In genomic region chr7:131597779-131598482, GRCm38 (mm10) we compare ENCODE assay signal across 12 mouse cellular contexts. TPM values are rescaled to one million over a fixed set of nuclear protein-coding genes. Genes with fewer than 3 reads are reported as not detected.
DNase-seq lines count a peak whose midpoint lies in the region; ATAC-seq and TF ChIP-seq lines count a peak whose summit lies in the region.
"Had no signal": no experiment of that assay in that cellular context is flagged by ENCODE, and none has a peak within 500 bp of the region (broad histone marks: within the 10 kb centered on the region; RNA-seq: fewer than 3 reads in every experiment).

No protein-coding gene starts in this region.

- TF ChIP-seq CTCF in liver, postnatal 0 days (IDR thresholded peaks at IDR 0.05; ENCODE audit: low read depth) = no peak

- no peak overlapping the region for H3K9ac ChIP-seq in kidney, embryonic 15.5 days
- H3K9ac ChIP-seq in forebrain, embryonic 16.5 days (replicated peaks; ENCODE audit: low read depth, low read length) = peak overlapping the region; percentile 16
- H3K9ac ChIP-seq in midbrain, embryonic 14.5 days (replicated peaks; ENCODE audit: low read length) = peak overlapping the region; percentile 27; the same call in 1 of the 2 replicates
- no peak overlapping the region for H3K9ac ChIP-seq in liver, postnatal 0 days (replicated peaks)

- 0 out of 2 replicates have a peak, but pooled peaks have one; percentile 25 for ATAC-seq in kidney, embryonic 15.5 days (replicated peaks; ENCODE audit: low FRiP score)
- ATAC-seq in forebrain, embryonic 16.5 days = peak; percentile 63
- ATAC-seq in midbrain, embryonic 14.5 days (ENCODE audit: low FRiP score, low TSS enrichment) = peak; percentile 76; the same call in 1 of the 2 replicates
- ATAC-seq in liver, postnatal 0 days = no peak

- no peak overlapping the region for H3K27ac ChIP-seq in kidney, embryonic 15.5 days
- H3K27ac ChIP-seq in forebrain, embryonic 16.5 days (ENCODE audit: low read length) = no peak overlapping the region
- H3K27ac ChIP-seq in midbrain, embryonic 14.5 days (replicated peaks; ENCODE audit: low read depth, low read length) = peak overlapping the region; percentile 70
- no peak overlapping the region for H3K27ac ChIP-seq in liver, postnatal 0 days (ENCODE audit: low read depth)
- H3K27ac ChIP-seq: macrophage had no signal

- peaks cover 13% of the 10 kb centered on the region; the same call in 1 of the 2 replicates for H3K4me1 ChIP-seq in kidney, embryonic 15.5 days
- H3K4me1 ChIP-seq in forebrain, embryonic 16.5 days (replicated peaks; ENCODE audit: control insufficient read depth, insufficient read depth, low read length) = peaks cover 10% of the 10 kb centered on the region
- peaks cover 22% of the 10 kb centered on the region for H3K4me1 ChIP-seq in midbrain, embryonic 14.5 days (ENCODE audit: control insufficient read depth, insufficient read depth, low read length)
- no peaks in the 10 kb centered on the region for H3K4me1 ChIP-seq in liver, postnatal 0 days (ENCODE audit: insufficient read depth)

- H3K9me3 ChIP-seq in kidney, embryonic 15.5 days (replicated peaks) = no peaks in the 10 kb centered on the region
- no peaks in the 10 kb centered on the region for H3K9me3 ChIP-seq in forebrain, embryonic 16.5 days (ENCODE audit: control insufficient read depth, low read length)
- no peaks in the 10 kb centered on the region for H3K9me3 ChIP-seq in midbrain, embryonic 14.5 days (ENCODE audit: control insufficient read depth, low read length)
- H3K9me3 ChIP-seq in liver, postnatal 0 days (ENCODE audit: low read length) = no peaks in the 10 kb centered on the region

- no peak overlapping the region for H3K4me3 ChIP-seq in kidney, embryonic 15.5 days (replicated peaks)
- no peak overlapping the region for H3K4me3 ChIP-seq in forebrain, embryonic 16.5 days (replicated peaks; ENCODE audit: low read length)
- no peak overlapping the region for H3K4me3 ChIP-seq in midbrain, embryonic 14.5 days (replicated peaks; ENCODE audit: low read depth, low read length)
- no peak overlapping the region for H3K4me3 ChIP-seq in liver, postnatal 0 days (ENCODE audit: low read depth, low read length)

- H3K36me3 ChIP-seq in kidney, embryonic 15.5 days = no peaks in the 10 kb centered on the region
- no peaks in the 10 kb centered on the region for H3K36me3 ChIP-seq in forebrain, embryonic 16.5 days (ENCODE audit: control insufficient read depth, insufficient read depth)
- H3K36me3 ChIP-seq in midbrain, embryonic 14.5 days (ENCODE audit: control insufficient read depth, insufficient read depth, low read length) = no peaks in the 10 kb centered on the region
- no peaks in the 10 kb centered on the region for H3K36me3 ChIP-seq in liver, postnatal 0 days (replicated peaks; ENCODE audit: insufficient read depth, low read length)

- TF ChIP-seq EP300 in liver, postnatal 0 days (IDR thresholded peaks at IDR 0.05; ENCODE audit: low read depth) = no peak

- DNase-seq in kidney, adult 9 months = no peak
- DNase-seq in embryo, embryonic 11 days = peak; percentile 77
- peak; percentile 79 for DNase-seq in midbrain, embryonic 14.5 days
- no peak for DNase-seq in thymus, postnatal 25 days
- DNase-seq in liver, postnatal 0 days = no peak
- DNase-seq in adrenal gland, adult 18-20 months (ENCODE audit: low spot score in 2 of 2) = no peak

- no peak overlapping the region for H3K4me2 ChIP-seq in kidney, embryonic 15.5 days
- peak overlapping the region; percentile 31 for H3K4me2 ChIP-seq in forebrain, embryonic 16.5 days (ENCODE audit: low read length)
- peak overlapping the region; percentile 25 for H3K4me2 ChIP-seq in midbrain, embryonic 14.5 days (ENCODE audit: low read length)
- no peak overlapping the region for H3K4me2 ChIP-seq in liver, postnatal 0 days (ENCODE audit: low read depth, low read length)

- 12% methylated on average over 12 of the region's 12 CpGs for WGBS in kidney, embryonic 15.5 days
- 6% methylated on average over 12 of the region's 12 CpGs for WGBS in forebrain, embryonic 16.5 days
- 2% methylated on average over 12 of the region's 12 CpGs for WGBS in midbrain, embryonic 14.5 days
- 23% methylated on average over 12 of the region's 12 CpGs for WGBS in liver, postnatal 0 days (ENCODE audit: insufficient replicate concordance)

- H3K27me3 ChIP-seq in kidney, embryonic 15.5 days = peaks cover 18% of the 10 kb centered on the region; the same call in 1 of the 2 replicates
- H3K27me3 ChIP-seq in forebrain, embryonic 16.5 days (replicated peaks; ENCODE audit: control insufficient read depth, insufficient read depth, low read length) = peaks cover 42% of the 10 kb centered on the region
- H3K27me3 ChIP-seq in midbrain, embryonic 14.5 days (ENCODE audit: control insufficient read depth, insufficient read depth, low read length) = peaks cover 27% of the 10 kb centered on the region
- peaks cover 12% of the 10 kb centered on the region; the same call in 1 of the 2 replicates for H3K27me3 ChIP-seq in liver, postnatal 0 days (ENCODE audit: insufficient read depth, low read length)

RNA-seq across cellular contexts. Expression of gene Bub3, which starts 37.9 kb away (rescaled TPM):
- 222 and 231 TPM in 2 replicates for polyA plus RNA-seq in kidney, embryonic 15.5 days (2015; fragmentation: Nextera tagmentation; extraction: Ambion mirVana)
- 186 and 188 TPM in 2 replicates for polyA plus RNA-seq in forebrain, embryonic 16.5 days (2015; fragmentation: Nextera tagmentation; extraction: Ambion mirVana)
- 167 and 169 TPM in 2 replicates for polyA plus RNA-seq in midbrain, embryonic 14.5 days (2014; fragmentation: Nextera tagmentation; extraction: Ambion mirVana)
- 65.9 and 67.0 TPM in 2 replicates for polyA plus RNA-seq in liver, postnatal 0 days (2015; fragmentation: Nextera tagmentation; extraction: Ambion mirVana)
- total RNA-seq in adrenal gland, adult 18-20 months (2021) = 10 to 100 TPM; 57.0 to 69.0 TPM

RNA-seq across cellular contexts. Expression of gene Hmx2, which starts 49.4 kb away (rescaled TPM):
- 0.22 TPM in 1 of 2 replicates, not detected in the other for polyA plus RNA-seq in kidney, embryonic 15.5 days (2015; fragmentation: Nextera tagmentation; extraction: Ambion mirVana)
- polyA plus RNA-seq in forebrain, embryonic 16.5 days (2015; fragmentation: Nextera tagmentation; extraction: Ambion mirVana) = 0.20 and 0.91 TPM in 2 replicates
- polyA plus RNA-seq in midbrain, embryonic 14.5 days (2014; fragmentation: Nextera tagmentation; extraction: Ambion mirVana) = 0.07 and 0.09 TPM in 2 replicates
- not detected in 2 replicates for polyA plus RNA-seq in liver, postnatal 0 days (2015; fragmentation: Nextera tagmentation; extraction: Ambion mirVana)
- not detected for total RNA-seq in adrenal gland, adult 18-20 months (2021)
- total RNA-seq: layer of hippocampus, postnatal 10 days had no signal
- polyA plus RNA-seq: heart, embryonic 16.5 days; macrophage had no signal

RNA-seq across cellular contexts. Expression of gene Hmx3, which starts 55.3 kb away (rescaled TPM):
- not detected in 2 replicates for polyA plus RNA-seq in kidney, embryonic 15.5 days (2015; fragmentation: Nextera tagmentation; extraction: Ambion mirVana)
- 0.16 and 0.52 TPM in 2 replicates for polyA plus RNA-seq in forebrain, embryonic 16.5 days (2015; fragmentation: Nextera tagmentation; extraction: Ambion mirVana)
- 0.15 and 0.33 TPM in 2 replicates for polyA plus RNA-seq in midbrain, embryonic 14.5 days (2014; fragmentation: Nextera tagmentation; extraction: Ambion mirVana)
- not detected in 2 replicates for polyA plus RNA-seq in liver, postnatal 0 days (2015; fragmentation: Nextera tagmentation; extraction: Ambion mirVana)
- total RNA-seq in adrenal gland, adult 18-20 months (2021) = not detected
- total RNA-seq: CH12.LX; layer of hippocampus, postnatal 10 days had no signal
- polyA plus RNA-seq: macrophage had no signal

Comparison
In these comparisons a context has a peak if more than half of its experiments do, and no peak if none do; other contexts are left out.
1. H3K4me2 ChIP-seq: peak in forebrain, embryonic 16.5 days (single experiment) and midbrain, embryonic 14.5 days (single experiment); none in kidney, embryonic 15.5 days (single experiment) and liver, postnatal 0 days (single experiment).
2. H3K9ac ChIP-seq: peak in forebrain, embryonic 16.5 days (single experiment) and midbrain, embryonic 14.5 days (single experiment); none in kidney, embryonic 15.5 days (single experiment) and liver, postnatal 0 days (single experiment).
3. DNase-seq: peak in embryo, embryonic 11 days (single experiment) and midbrain, embryonic 14.5 days (single experiment); none in kidney, adult 9 months (single experiment), thymus, postnatal 25 days (single experiment), liver, postnatal 0 days (single experiment) and adrenal gland, adult 18-20 months (0 of 2).